ENCODE assay signal across 16 mouse cellular contexts in the genomic region with DNA sequence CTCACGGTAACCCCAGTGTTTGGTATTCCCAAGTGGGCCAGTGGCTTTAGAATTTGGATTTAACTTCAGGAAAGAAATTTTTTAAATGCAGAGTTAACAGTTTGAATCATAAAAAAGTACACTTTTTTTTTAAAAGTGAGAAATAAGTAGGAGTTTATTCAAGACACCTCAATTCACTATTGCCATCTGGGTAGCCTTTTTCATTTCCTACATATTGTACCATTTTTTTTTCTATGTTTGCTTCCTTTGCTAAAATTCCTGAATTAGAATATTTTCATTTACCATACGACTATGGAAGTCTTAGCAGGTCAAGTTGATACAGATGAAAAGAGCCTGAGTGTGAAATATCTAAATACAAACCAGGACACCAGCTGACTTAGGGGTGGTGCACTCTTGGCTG.
"Had no signal": no experiment of that assay in that cellular context is flagged by ENCODE, and none has a peak within 500 bp of the region (broad histone marks: within the 10 kb centered on the region; RNA-seq: fewer than 3 reads in every experiment).

No protein-coding gene starts in this region.

- DNase-seq: left cerebral cortex, postnatal 4 days; liver; liver, embryonic 13.5 days; liver, postnatal 0 days; lung, adult 18-20 months; lung, adult 2 months; lung, embryonic 14.5 days; lung, postnatal 10 days; lung, postnatal 14 days; lung, postnatal 4 days; midbrain, embryonic 14.5 days had no signal

- ATAC-seq: liver, embryonic 12.5 days; liver, postnatal 0 days; lung, postnatal 0 days; midbrain, embryonic 13.5 days; midbrain, embryonic 15.5 days; midbrain, embryonic 16.5 days had no signal
